ENCODE assay signal across 23 mouse cellular contexts in genomic region chr11:78717655-78718054, GRCm38 (mm10).
"Had no signal": no experiment of that assay in that cellular context is flagged by ENCODE, and none has a peak within 500 bp of the region (broad histone marks: within the 10 kb centered on the region; RNA-seq: fewer than 3 reads in every experiment).

No protein-coding gene starts in this region.

- ATAC-seq: hindbrain, postnatal 0 days had no signal

- H3K4me1 ChIP-seq: heart, embryonic 15.5 days; hindbrain, embryonic 13.5 days; hindbrain, embryonic 15.5 days; limb, embryonic 10.5 days; limb, embryonic 12.5 days had no signal

- H3K9ac ChIP-seq: heart, embryonic 13.5 days; heart, embryonic 15.5 days; hindbrain, embryonic 13.5 days; hindbrain, embryonic 15.5 days; limb, embryonic 12.5 days had no signal

- DNase-seq: gastrocnemius, postnatal 14 days; gastrocnemius, postnatal 36 days; heart, adult 11 months; heart, adult 2 months; heart, postnatal 14 days; heart, postnatal 36 days; kidney, adult 18-20 months; kidney, adult 8-10 months; kidney, postnatal 10 days; kidney, postnatal 25 days; kidney, postnatal 4 days; liver had no signal

- H3K36me3 ChIP-seq: heart, embryonic 13.5 days; heart, embryonic 15.5 days; hindbrain, embryonic 13.5 days; hindbrain, embryonic 15.5 days; limb, embryonic 10.5 days; limb, embryonic 12.5 days had no signal

- H3K27me3 ChIP-seq: heart, embryonic 13.5 days; heart, embryonic 15.5 days; hindbrain, embryonic 13.5 days; hindbrain, embryonic 15.5 days; limb, embryonic 12.5 days had no signal

- H3K4me2 ChIP-seq: heart, embryonic 11.5 days; heart, embryonic 13.5 days; heart, embryonic 15.5 days; hindbrain, embryonic 13.5 days; hindbrain, embryonic 15.5 days; limb, embryonic 12.5 days; liver, embryonic 11.5 days had no signal

- H3K27ac ChIP-seq: heart, adult 2 months; heart, embryonic 13.5 days; heart, embryonic 15.5 days; hindbrain, embryonic 13.5 days; hindbrain, embryonic 15.5 days; hindbrain, postnatal 0 days; layer of hippocampus, adult 2 months; left cerebral cortex, adult 2 months; limb, embryonic 10.5 days; limb, embryonic 12.5 days had no signal

- H3K4me3 ChIP-seq: heart, adult 2 months; heart, embryonic 13.5 days; heart, embryonic 15.5 days; hindbrain, embryonic 13.5 days; hindbrain, embryonic 15.5 days; layer of hippocampus, adult 2 months; left cerebral cortex, adult 2 months; limb, embryonic 10.5 days; limb, embryonic 12.5 days had no signal

- H3K9me3 ChIP-seq: heart, embryonic 13.5 days; heart, embryonic 15.5 days; hindbrain, embryonic 13.5 days; hindbrain, embryonic 15.5 days; limb, embryonic 10.5 days; limb, embryonic 12.5 days had no signal
